Mouse (Mus musculus): ENCODE measurements around the gene Ubash3a. TPM values are rescaled to one million over a fixed set of nuclear protein-coding genes. Genes with fewer than 3 reads are reported as not detected.
"Not testable (repeated sequence)": the region's sequence is repeated elsewhere in the genome, so short reads cannot be mapped to it uniquely, and the experiment has no call there.

Gene Ubash3a
- total and polyA plus RNA-seq, 3 experiments = 0.33 TPM; not detected in 2

DNA sequence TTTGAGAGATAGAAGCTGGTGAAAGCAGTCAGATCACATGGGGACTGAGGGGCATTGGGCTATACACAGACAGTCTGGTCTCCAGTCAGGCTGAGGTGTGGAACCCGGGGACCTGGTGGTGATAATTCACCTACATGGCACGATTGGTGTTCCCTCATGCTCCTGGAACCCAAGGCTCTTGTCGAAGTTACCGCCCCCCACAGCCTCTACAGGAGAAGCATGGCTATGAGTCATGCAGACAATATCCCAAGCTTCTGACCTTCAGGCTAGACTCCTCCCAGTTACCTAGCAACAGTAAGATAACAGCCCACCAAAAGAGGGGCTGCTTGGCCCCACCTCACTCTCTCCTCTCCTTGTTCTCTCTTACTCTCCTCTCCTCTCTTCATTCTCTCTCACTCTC lies 62.6 kb downstream of the Ubash3a start:
- Histone ChIP-seq H3K36me3 (replicated peaks) (no peaks in the 10 kb centered on the region), H3K27me3 (ENCODE audit: insufficient read depth, low read length) (no peaks in the 10 kb centered on the region), H3K4me3 (ENCODE audit: low read depth, low read length) (no peak overlapping the region), H3K9me3 (replicated peaks) (peaks cover 52% of the 10 kb centered on the region), H3K4me1 (ENCODE audit: insufficient read depth, low read depth, low read length) (no peaks in the 10 kb centered on the region)
- DNase-seq (ENCODE audit: low spot score) (no peak), ATAC-seq (ENCODE audit: extremely low read depth, insufficient number of reproducible peaks, low FRiP score, poor library complexity, severe bottlenecking) (no peak)
- TF ChIP-seq GATA1 (IDR thresholded peaks at IDR 0.05; ENCODE audit: borderline replicate concordance, low read length) (no peak), TAL1 (conservative IDR thresholded peaks at IDR 0.05; ENCODE audit: low read depth, low read length) (no peak), GATA2 (IDR thresholded peaks at IDR 0.05; ENCODE audit: borderline replicate concordance, low read depth, low read length) (no peak), POLR2AphosphoS5 (IDR thresholded peaks at IDR 0.05; ENCODE audit: insufficient replicate concordance, low read depth, low read length) (no peak), CTCF (IDR thresholded peaks at IDR 0.05; ENCODE audit: low read depth, low read length) (no peak)

DNA sequence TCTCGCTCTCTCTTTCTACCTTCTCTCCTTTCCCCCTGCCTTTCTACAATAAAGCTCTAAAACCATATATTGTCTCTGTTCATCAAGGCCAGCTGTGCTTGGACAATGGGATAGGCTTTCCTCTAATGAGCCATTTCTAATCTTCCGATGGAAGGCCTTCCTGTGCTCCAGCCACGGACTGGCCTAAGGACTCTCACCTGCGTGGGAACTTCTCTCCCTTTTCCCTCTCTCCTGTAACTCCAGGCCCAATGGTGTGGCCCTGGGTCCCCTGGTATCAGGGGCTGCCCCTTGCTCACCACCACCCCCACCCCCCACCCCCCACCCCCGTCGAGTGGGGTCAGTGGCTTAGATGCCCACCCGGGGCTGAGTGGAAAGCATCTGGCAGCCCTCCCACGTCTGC lies 63.1 kb downstream of the Ubash3a start:
- not testable (repeated sequence) for H3K27me3 ChIP-seq (ENCODE audit: insufficient read depth, low read length); H3K4me3 ChIP-seq (ENCODE audit: low read depth, low read length); ATAC-seq (ENCODE audit: extremely low read depth, insufficient number of reproducible peaks, low FRiP score, poor library complexity, severe bottlenecking); H3K36me3 ChIP-seq (replicated peaks); H3K4me1 ChIP-seq (ENCODE audit: insufficient read depth, low read depth, low read length); DNase-seq (ENCODE audit: low spot score)
- peaks cover 52% of the 10 kb centered on the region for H3K9me3 ChIP-seq (replicated peaks)

DNA sequence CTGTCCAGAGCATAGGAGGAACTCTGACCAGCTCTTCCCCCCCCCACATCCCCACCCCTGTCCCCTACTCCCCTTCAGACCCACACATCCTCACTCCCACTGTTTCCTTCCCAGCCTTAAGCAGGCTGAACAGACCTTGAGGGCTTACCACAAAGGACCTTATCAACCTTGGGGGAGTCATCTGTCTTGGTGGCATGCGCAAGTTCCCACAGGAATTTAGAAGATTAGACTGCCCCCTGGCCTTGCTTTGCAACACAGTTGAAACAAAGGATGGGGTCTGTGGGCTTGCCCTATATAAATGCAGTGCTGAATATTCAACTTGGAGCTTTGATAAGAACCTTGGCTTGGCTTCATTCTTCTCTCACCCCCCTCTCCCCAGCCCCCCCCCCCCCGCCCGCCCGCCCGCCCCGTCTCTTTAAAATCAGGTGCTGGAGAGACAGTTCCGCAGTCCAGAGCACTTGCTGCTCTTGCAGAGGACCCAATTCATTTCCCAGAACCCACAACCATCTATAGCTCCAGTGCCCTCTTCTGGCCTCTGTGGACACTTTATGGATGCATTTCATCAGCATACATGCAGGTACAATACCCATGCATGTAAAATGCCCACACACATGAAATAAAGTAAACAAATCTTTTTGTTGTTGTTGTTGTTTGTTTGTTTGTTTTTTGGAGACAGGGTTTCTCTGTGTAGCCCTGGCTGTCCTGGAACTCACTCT lies 63.6 kb downstream of the Ubash3a start:
- no peak for ATAC-seq (ENCODE audit: extremely low read depth, insufficient number of reproducible peaks, low FRiP score, poor library complexity, severe bottlenecking)
- no peaks in the 10 kb centered on the region for H3K4me1 ChIP-seq (ENCODE audit: insufficient read depth, low read depth, low read length)
- TF ChIP-seq GATA2 (IDR thresholded peaks at IDR 0.05; ENCODE audit: borderline replicate concordance, low read depth, low read length) (no peak), CTCF (IDR thresholded peaks at IDR 0.05; ENCODE audit: low read depth, low read length) (no peak), GATA1 (IDR thresholded peaks at IDR 0.05; ENCODE audit: borderline replicate concordance, low read length) (no peak), POLR2AphosphoS5 (IDR thresholded peaks at IDR 0.05; ENCODE audit: insufficient replicate concordance, low read depth, low read length) (no peak), TAL1 (conservative IDR thresholded peaks at IDR 0.05; ENCODE audit: low read depth, low read length) (no peak)

GRCm38 (mm10) chr17:31272416-31273165 lies 64.9 kb downstream of the Ubash3a start:
- H3K36me3 ChIP-seq (replicated peaks) = no peaks in the 10 kb centered on the region
- H3K9me3 ChIP-seq (replicated peaks) = peaks cover 57% of the 10 kb centered on the region
- H3K4me1 ChIP-seq (ENCODE audit: insufficient read depth, low read depth, low read length) = no peaks in the 10 kb centered on the region
- DNase-seq (ENCODE audit: low spot score) = no peak
- ATAC-seq (ENCODE audit: extremely low read depth, insufficient number of reproducible peaks, low FRiP score, poor library complexity, severe bottlenecking) = no peak
- no peaks in the 10 kb centered on the region for H3K27me3 ChIP-seq (ENCODE audit: insufficient read depth, low read length)
- no peak for TF ChIP-seq GATA1 (IDR thresholded peaks at IDR 0.05; ENCODE audit: borderline replicate concordance, low read length)
- TF ChIP-seq CTCF (IDR thresholded peaks at IDR 0.05; ENCODE audit: low read depth, low read length) = no peak
- no peak for TF ChIP-seq TAL1 (conservative IDR thresholded peaks at IDR 0.05; ENCODE audit: low read depth, low read length)
- no peak for TF ChIP-seq GATA2 (IDR thresholded peaks at IDR 0.05; ENCODE audit: borderline replicate concordance, low read depth, low read length)
- TF ChIP-seq POLR2AphosphoS5 (IDR thresholded peaks at IDR 0.05; ENCODE audit: insufficient replicate concordance, low read depth, low read length) = no peak
- H3K4me3 ChIP-seq (ENCODE audit: low read depth, low read length) = no peak overlapping the region

More for the DNA sequence above, 63.6 kb downstream of the Ubash3a start:
- H3K36me3 ChIP-seq (replicated peaks) = no peaks in the 10 kb centered on the region
- H3K27me3 ChIP-seq (ENCODE audit: insufficient read depth, low read length) = no peaks in the 10 kb centered on the region
- no peak for DNase-seq (ENCODE audit: low spot score)
- H3K9me3 ChIP-seq (replicated peaks) = peaks cover 51% of the 10 kb centered on the region
- no peak overlapping the region for H3K4me3 ChIP-seq (ENCODE audit: low read depth, low read length)

GRCm38 (mm10) chr17:31273631-31274030 lies 66.0 kb downstream of the Ubash3a start:
- Histone ChIP-seq H3K9me3 (replicated peaks) (peaks cover 60% of the 10 kb centered on the region), H3K27me3 (ENCODE audit: insufficient read depth, low read length) (no peaks in the 10 kb centered on the region), H3K4me3 (ENCODE audit: low read depth, low read length) (no peak overlapping the region), H3K4me1 (ENCODE audit: insufficient read depth, low read depth, low read length) (no peaks in the 10 kb centered on the region), H3K36me3 (replicated peaks) (no peaks in the 10 kb centered on the region)
- TF ChIP-seq CTCF (IDR thresholded peaks at IDR 0.05; ENCODE audit: low read depth, low read length) = no peak
- no peak for TF ChIP-seq TAL1 (conservative IDR thresholded peaks at IDR 0.05; ENCODE audit: low read depth, low read length)
- TF ChIP-seq POLR2AphosphoS5 (IDR thresholded peaks at IDR 0.05; ENCODE audit: insufficient replicate concordance, low read depth, low read length) = no peak
- no peak for TF ChIP-seq GATA1 (IDR thresholded peaks at IDR 0.05; ENCODE audit: borderline replicate concordance, low read length)
- no peak for TF ChIP-seq GATA2 (IDR thresholded peaks at IDR 0.05; ENCODE audit: borderline replicate concordance, low read depth, low read length)
- ATAC-seq (ENCODE audit: extremely low read depth, insufficient number of reproducible peaks, low FRiP score, poor library complexity, severe bottlenecking) (no peak), DNase-seq (ENCODE audit: low spot score) (no peak)

GRCm38 (mm10) chr17:31275181-31275580 lies 67.5 kb downstream of the Ubash3a start:
- DNase-seq (ENCODE audit: low spot score) (no peak), ATAC-seq (ENCODE audit: extremely low read depth, insufficient number of reproducible peaks, low FRiP score, poor library complexity, severe bottlenecking) (no peak)
- TF ChIP-seq GATA2 (IDR thresholded peaks at IDR 0.05; ENCODE audit: borderline replicate concordance, low read depth, low read length) (no peak), GATA1 (IDR thresholded peaks at IDR 0.05; ENCODE audit: borderline replicate concordance, low read length) (no peak), TAL1 (conservative IDR thresholded peaks at IDR 0.05; ENCODE audit: low read depth, low read length) (no peak), POLR2AphosphoS5 (IDR thresholded peaks at IDR 0.05; ENCODE audit: insufficient replicate concordance, low read depth, low read length) (no peak), CTCF (IDR thresholded peaks at IDR 0.05; ENCODE audit: low read depth, low read length) (no peak)
- H3K4me1 ChIP-seq (ENCODE audit: insufficient read depth, low read depth, low read length) = no peaks in the 10 kb centered on the region
- no peak overlapping the region for H3K4me3 ChIP-seq (ENCODE audit: low read depth, low read length)
- H3K36me3 ChIP-seq (replicated peaks) = no peaks in the 10 kb centered on the region
- peaks cover 64% of the 10 kb centered on the region for H3K9me3 ChIP-seq (replicated peaks)
- no peaks in the 10 kb centered on the region for H3K27me3 ChIP-seq (ENCODE audit: insufficient read depth, low read length)
